Mouse (Mus musculus): Measurements from ENCODE around the gene Sh3gl3.

GRCm38 (mm10) chr7:82334000-82334399, 160.4 kb downstream of the Sh3gl3 start:
- TF ChIP-seq CTCF (IDR thresholded peaks at IDR 0.05; ENCODE audit: low read depth, low read length) (no peak), POLR2A (IDR thresholded peaks at IDR 0.05; ENCODE audit: borderline replicate concordance, low read depth, low read length) (no peak)
